Mouse (Mus musculus) limb, embryonic 10.5 days (tissue): Measurements from ENCODE around the gene Srp68. TPM values are rescaled to one million over a fixed set of nuclear protein-coding genes. Genes with fewer than 3 reads are reported as not detected.

Experiments used
- polyA plus RNA-seq: library from polyadenylated mRNA; unstranded; fragments of >200 nt; fragmentation: Nextera tagmentation; extraction: Ambion mirVana; gene quantifications from 2 replicates; pipeline ENCODE4 v1.2.1, GENCODE M21; 2016

The Srp68 gene
- polyA plus RNA-seq, 1 experiment from 2014 or later: 121 TPM

Other genes starting within 250 kb of the Srp68 start
- 1,754 and 1,985 TPM in 2 replicates for gene H3f3b, start 246.3 kb downstream of the Srp68 start, polyA plus RNA-seq
- gene Unk, start 243.9 kb downstream of the Srp68 start, polyA plus RNA-seq: 46.1 and 53.2 TPM in 2 replicates
- gene Unc13d, start 196.3 kb downstream of the Srp68 start, polyA plus RNA-seq: 2.4 and 3.7 TPM in 2 replicates
- 54.8 and 56.9 TPM in 2 replicates for gene Wbp2, start 187.2 kb downstream of the Srp68 start, polyA plus RNA-seq
- gene Trim47, start 147.0 kb downstream of the Srp68 start, polyA plus RNA-seq: 3.2 and 4.9 TPM in 2 replicates
- 1.9 and 2.1 TPM in 2 replicates for gene Trim65, start 143.1 kb downstream of the Srp68 start, polyA plus RNA-seq
- 116 and 118 TPM in 2 replicates for gene Mrpl38, start 135.3 kb downstream of the Srp68 start, polyA plus RNA-seq
- 51.7 and 56.8 TPM in 2 replicates for gene Fbf1, start 106.1 kb downstream of the Srp68 start, polyA plus RNA-seq
- 61.5 and 65.4 TPM in 2 replicates for gene Ten1, start 75.4 kb downstream of the Srp68 start, polyA plus RNA-seq
- gene Acox1, start 75.2 kb downstream of the Srp68 start, polyA plus RNA-seq: 13.0 and 16.7 TPM in 2 replicates
- gene Evpl, start 36.1 kb downstream of the Srp68 start, polyA plus RNA-seq: 1.4 and 1.7 TPM in 2 replicates
- gene Galr2, start 6.7 kb upstream of the Srp68 start, polyA plus RNA-seq: 0.11 TPM in 1 of 2 replicates, not detected in the other
- 55.1 and 64.8 TPM in 2 replicates for gene Exoc7, start 33.0 kb upstream of the Srp68 start, polyA plus RNA-seq
- 0.68 and 1.5 TPM in 2 replicates for gene Foxj1, start 61.2 kb upstream of the Srp68 start, polyA plus RNA-seq
- 11.1 and 18.3 TPM in 2 replicates for gene Rnf157, start 138.8 kb upstream of the Srp68 start, polyA plus RNA-seq
- 44.1 and 51.8 TPM in 2 replicates for gene Ubald2, start 159.9 kb upstream of the Srp68 start, polyA plus RNA-seq
- gene Qrich2, start 192.0 kb upstream of the Srp68 start, polyA plus RNA-seq: 0.36 and 0.44 TPM in 2 replicates
- gene Prpsap1, start 220.0 kb upstream of the Srp68 start, polyA plus RNA-seq: 203 and 209 TPM in 2 replicates